Mouse (Mus musculus) heart, adult 8-10 months (tissue): Measurements from ENCODE around the gene Socs5. TPM values are rescaled to one million over a fixed set of nuclear protein-coding genes. Genes with fewer than 3 reads are reported as not detected.
"Not testable (repeated sequence)": the region's sequence is repeated elsewhere in the genome, so short reads cannot be mapped to it uniquely, and the experiment has no call there.

ENCODE experiments used
- DNase-seq: peaks from one replicate; pipeline ENCODE4 v3.0.0; 2022; ENCODE audit warnings: low spot score
- total RNA-seq, 4 experiments: library from RNA; stranded (reverse); gene quantifications; 2 replicates each; pipeline ENCODE4 v1.2.4; 2022

Gene Socs5
- 10 to 100 TPM; 31.0 to 35.6 (median 32.5) TPM for total RNA-seq

GRCm38 (mm10) chr17:87107623-87108221 is at the start of gene Socs5:
Gene Socs5, plus strand, starts transcription at chr17:87107679.
- peak; percentile 47 for DNase-seq

GRCm38 (mm10) chr17:87062639-87063038 is 44.8 kb upstream of the Socs5 start:
- DNase-seq: peak; percentile 48

GRCm38 (mm10) chr17:87063461-87063860 is 44.0 kb upstream of the Socs5 start:
- no peak for DNase-seq

GRCm38 (mm10) chr17:87063969-87064368 is 43.5 kb upstream of the Socs5 start:
- no peak for DNase-seq

GRCm38 (mm10) chr17:87068997-87069396 is 38.5 kb upstream of the Socs5 start:
- no peak for DNase-seq

GRCm38 (mm10) chr17:87072183-87072582 is 35.3 kb upstream of the Socs5 start:
- DNase-seq: not testable (repeated sequence)

GRCm38 (mm10) chr17:87072766-87073440 is 34.6 kb upstream of the Socs5 start:
- no peak for DNase-seq

- no peak for DNase-seq
These were observed 34.0 kb upstream of the Socs5 start for GRCm38 (mm10) chr17:87073470-87073869.

GRCm38 (mm10) chr17:87078217-87078616 is 29.3 kb upstream of the Socs5 start:
- DNase-seq: not testable (repeated sequence)

GRCm38 (mm10) chr17:87080724-87081123 is 26.8 kb upstream of the Socs5 start:
- DNase-seq: no peak

- no peak for DNase-seq
These were observed 24.9 kb upstream of the Socs5 start for GRCm38 (mm10) chr17:87082547-87082946.

- no peak for DNase-seq
These were observed 23.8 kb upstream of the Socs5 start for GRCm38 (mm10) chr17:87083671-87084070.

- DNase-seq: no peak
These were observed 21.8 kb upstream of the Socs5 start for GRCm38 (mm10) chr17:87085726-87086125.

GRCm38 (mm10) chr17:87089296-87089695 is 18.2 kb upstream of the Socs5 start:
- DNase-seq: no peak

- no peak for DNase-seq
These were observed 14.4 kb upstream of the Socs5 start for GRCm38 (mm10) chr17:87093061-87093460.

- no peak for DNase-seq
These were observed 10.5 kb upstream of the Socs5 start for GRCm38 (mm10) chr17:87096951-87097350.

- no peak for DNase-seq
These were observed 9.9 kb upstream of the Socs5 start for GRCm38 (mm10) chr17:87097576-87097975.

GRCm38 (mm10) chr17:87100947-87101346 is 6.5 kb upstream of the Socs5 start:
- no peak for DNase-seq

- peak; percentile 59 for DNase-seq
These were observed 4.8 kb upstream of the Socs5 start for GRCm38 (mm10) chr17:87102636-87103035.

GRCm38 (mm10) chr17:87103060-87103459 is 4.4 kb upstream of the Socs5 start:
- DNase-seq: no peak

GRCm38 (mm10) chr17:87104276-87104675 is 3.2 kb upstream of the Socs5 start:
- no peak for DNase-seq

GRCm38 (mm10) chr17:87105941-87106340 is 1.5 kb upstream of the Socs5 start:
- peak; percentile 53 for DNase-seq
